ENCODE assay signal across 8 mouse cellular contexts in the genomic region with DNA sequence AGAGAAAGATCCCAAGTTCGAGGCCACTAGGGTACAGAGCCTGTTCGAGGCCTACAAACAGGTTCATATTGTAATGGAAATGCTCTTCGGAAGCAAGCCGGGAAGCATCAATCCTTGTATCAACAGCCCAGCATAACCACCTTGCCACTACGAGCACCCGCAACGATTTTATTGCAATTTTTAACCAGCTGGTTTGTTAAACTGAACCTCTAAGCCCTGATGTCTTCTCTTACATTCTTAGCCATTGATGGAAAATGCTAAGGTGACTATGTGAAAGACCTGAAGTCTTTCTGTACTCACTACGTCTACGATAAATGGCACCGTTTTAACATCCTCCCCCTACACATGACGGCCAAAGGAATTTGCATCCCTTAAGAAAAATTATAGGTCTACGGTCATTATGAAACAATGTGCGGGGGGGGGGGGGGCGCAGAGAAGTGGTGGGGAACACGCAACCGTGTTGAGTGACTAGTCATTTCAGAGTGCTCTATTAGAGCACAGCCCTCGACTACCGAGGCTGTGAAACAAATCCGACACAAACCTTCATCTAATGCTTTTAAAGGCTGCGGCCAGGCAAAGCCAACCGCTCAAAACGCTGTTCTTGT. TPM values are rescaled to one million over a fixed set of nuclear protein-coding genes. Genes with fewer than 3 reads are reported as not detected.
A peak's percentile ranks its signal among the peaks of the same experiment; 100 is the strongest.
DNase-seq lines count a peak whose midpoint lies in the region; ATAC-seq lines count a peak whose summit lies in the region.

No protein-coding gene starts in this region.

- peak overlapping the region; percentile 86 for H3K4me3 ChIP-seq in kidney, embryonic 15.5 days (replicated peaks)
- H3K4me3 ChIP-seq in hindbrain, embryonic 13.5 days: peak overlapping the region; percentile 75
- peak overlapping the region; percentile 77 for H3K4me3 ChIP-seq in midbrain, embryonic 16.5 days (ENCODE audit: low read depth, low read length)

- no peaks in the 10 kb centered on the region for H3K9me3 ChIP-seq in kidney, embryonic 15.5 days (replicated peaks)
- no peaks in the 10 kb centered on the region for H3K9me3 ChIP-seq in hindbrain, embryonic 13.5 days
- H3K9me3 ChIP-seq in midbrain, embryonic 16.5 days (replicated peaks; ENCODE audit: control insufficient read depth, low read length, poor library complexity, severe bottlenecking): no peaks in the 10 kb centered on the region

- H3K27me3 ChIP-seq in kidney, embryonic 15.5 days: no peaks in the 10 kb centered on the region
- H3K27me3 ChIP-seq in hindbrain, embryonic 13.5 days: no peaks in the 10 kb centered on the region
- H3K27me3 ChIP-seq in midbrain, embryonic 16.5 days (ENCODE audit: control insufficient read depth, insufficient read depth, low read depth, low read length): no peaks in the 10 kb centered on the region

- peak overlapping the region; percentile 93 for H3K9ac ChIP-seq in kidney, embryonic 15.5 days
- peak overlapping the region; percentile 93 for H3K9ac ChIP-seq in hindbrain, embryonic 13.5 days
- H3K9ac ChIP-seq in midbrain, embryonic 16.5 days (ENCODE audit: low read depth, low read length): peak overlapping the region; percentile 91

- H3K36me3 ChIP-seq in kidney, embryonic 15.5 days: peaks cover 3% of the 10 kb centered on the region
- no peaks in the 10 kb centered on the region for H3K36me3 ChIP-seq in hindbrain, embryonic 13.5 days
- H3K36me3 ChIP-seq in midbrain, embryonic 16.5 days (ENCODE audit: control insufficient read depth, insufficient read depth, low read length): no peaks in the 10 kb centered on the region

- WGBS in kidney, embryonic 15.5 days: 4% methylated on average over 22 of the region's 22 CpGs
- 4% methylated on average over 22 of the region's 22 CpGs for WGBS in hindbrain, embryonic 13.5 days
- WGBS in midbrain, embryonic 16.5 days: 2% methylated on average over 22 of the region's 22 CpGs

- peak overlapping the region; percentile 66 for H3K4me2 ChIP-seq in kidney, embryonic 15.5 days
- peak overlapping the region; percentile 76 for H3K4me2 ChIP-seq in hindbrain, embryonic 13.5 days
- H3K4me2 ChIP-seq in midbrain, embryonic 16.5 days (ENCODE audit: low read length): peak overlapping the region; percentile 84

- peak overlapping the region; percentile 96 for H3K27ac ChIP-seq in kidney, embryonic 15.5 days
- H3K27ac ChIP-seq in hindbrain, embryonic 13.5 days: peak overlapping the region; percentile 99
- H3K27ac ChIP-seq in midbrain, embryonic 16.5 days (ENCODE audit: low read length): peak overlapping the region; percentile 99

- H3K4me1 ChIP-seq in kidney, embryonic 15.5 days: peaks cover 31% of the 10 kb centered on the region
- H3K4me1 ChIP-seq in hindbrain, embryonic 13.5 days (replicated peaks): peaks cover 35% of the 10 kb centered on the region
- H3K4me1 ChIP-seq in midbrain, embryonic 16.5 days (ENCODE audit: control insufficient read depth, insufficient read depth, low read length): peaks cover 27% of the 10 kb centered on the region

- no peak for ATAC-seq in kidney, embryonic 15.5 days (replicated peaks; ENCODE audit: low FRiP score)
- peak; percentile 8 for ATAC-seq in hindbrain, embryonic 13.5 days (ENCODE audit: low FRiP score)
- peak; percentile 12; the same call in 1 of the 2 replicates for ATAC-seq in midbrain, embryonic 16.5 days

- no peak for DNase-seq in kidney, adult 11 months
- DNase-seq in ZHBTc4 (ENCODE audit: low read depth, low spot score): peak; percentile 17
- DNase-seq in urinary bladder, postnatal 14 days (ENCODE audit: low spot score): no peak
- no peak for DNase-seq in embryo, embryonic 9.5 days (ENCODE audit: extremely low spot score)
- DNase-seq in urinary bladder, postnatal 36 days (ENCODE audit: low spot score in 2 of 2): no peak

RNA-seq across cellular contexts. Expression of gene Ina, which starts 53.3 kb away (rescaled TPM):
- polyA plus RNA-seq in kidney, embryonic 15.5 days (2015; fragmentation: Nextera tagmentation; extraction: Ambion mirVana): 1.8 and 4.4 TPM in 2 replicates
- 684 and 706 TPM in 2 replicates for polyA plus RNA-seq in hindbrain, embryonic 13.5 days (2015; fragmentation: Nextera tagmentation; extraction: Ambion mirVana)
- polyA plus RNA-seq in midbrain, embryonic 16.5 days (2015; fragmentation: Nextera tagmentation; extraction: Ambion mirVana): 424 and 528 TPM in 2 replicates

RNA-seq across cellular contexts. Expression of gene Nt5c2, which starts 53.8 kb away (rescaled TPM):
- polyA plus RNA-seq in kidney, embryonic 15.5 days (2015; fragmentation: Nextera tagmentation; extraction: Ambion mirVana): 79.6 and 81.5 TPM in 2 replicates
- polyA plus RNA-seq in hindbrain, embryonic 13.5 days (2015; fragmentation: Nextera tagmentation; extraction: Ambion mirVana): 93.2 and 98.1 TPM in 2 replicates
- polyA plus RNA-seq in midbrain, embryonic 16.5 days (2015; fragmentation: Nextera tagmentation; extraction: Ambion mirVana): 85.7 and 93.4 TPM in 2 replicates

Comparison
In these comparisons a context has a peak if more than half of its experiments do, and no peak if none do; other contexts are left out.
1. RNA of gene Ina, which starts 53.3 kb away (polyA plus RNA-seq): 684 to 706 TPM in hindbrain, embryonic 13.5 days and 424 to 528 TPM in midbrain, embryonic 16.5 days; 1.8 to 4.4 TPM in kidney, embryonic 15.5 days; every median in the first group is over 10 times any median in the second.
2. Peak in every context shown above with its lines, with median percentiles within 50 percentile points of each other: H3K27ac ChIP-seq, H3K4me2 ChIP-seq, H3K4me3 ChIP-seq and H3K9ac ChIP-seq.